Mouse (Mus musculus): ENCODE measurements around the gene Gdpgp1.

DNA sequence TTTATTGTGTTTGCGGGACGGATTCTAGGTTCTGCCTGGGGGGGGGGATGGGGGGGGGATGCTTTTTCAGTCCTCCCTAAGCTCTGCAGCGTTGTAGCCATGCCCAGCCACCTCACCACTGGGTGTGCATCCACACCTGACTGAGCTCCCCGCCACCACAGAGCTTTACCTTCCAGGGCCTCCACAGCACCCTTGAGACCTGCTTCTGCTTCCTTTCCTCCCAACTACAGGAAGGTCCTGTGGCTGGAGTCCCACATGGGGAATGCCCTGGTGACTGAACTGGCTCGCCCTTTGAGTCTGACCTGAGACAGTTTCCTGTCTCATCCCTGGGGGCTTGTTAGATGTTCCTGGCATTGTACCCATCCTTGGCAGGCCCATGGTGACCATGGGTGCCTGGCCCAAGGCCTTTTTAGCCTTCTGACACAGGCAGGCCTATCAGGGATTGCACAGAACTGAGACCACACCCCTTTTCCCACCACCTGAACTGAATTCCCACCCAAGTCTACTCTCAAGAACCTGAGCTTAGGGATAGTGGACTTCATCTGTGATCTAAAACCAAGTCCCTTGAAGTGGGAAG, 31.6 kb upstream of the Gdpgp1 start:
- TF ChIP-seq CTCF (IDR thresholded peaks at IDR 0.05; ENCODE audit: insufficient read depth, low read depth, low read length) (no peak), POLR2A (IDR thresholded peaks at IDR 0.05; ENCODE audit: insufficient read depth, low read depth, low read length) (no peak)
